Mouse (Mus musculus) ES-E14 (cell line): ENCODE data around the gene Ggcx.

ENCODE experiments used
- CHD2 ChIP-seq: IDR thresholded peaks from 2 replicates; pipeline ENCODE4 v1.6.1; 2014; ENCODE audit warnings: mild to moderate bottlenecking, low read depth, low read length, inconsistent platforms
- MAFK ChIP-seq: IDR thresholded peaks from 2 replicates; pipeline ENCODE4 v1.6.1; 2014; ENCODE audit warnings: mild to moderate bottlenecking, low read depth, low read length, inconsistent platforms; ENCODE audit not compliant: insufficient read depth
- ZNF384 ChIP-seq: IDR thresholded peaks from 2 replicates; pipeline ENCODE4 v1.6.1; 2012; ENCODE audit warnings: low read depth, low read length, inconsistent platforms

GRCm38 (mm10) chr6:72383142-72383820, 30.8 kb upstream of the Ggcx start:
- TF ChIP-seq MAFK (no peak), CHD2 (no peak), ZNF384 (no peak)
